Mouse (Mus musculus) intestine, postnatal 0 days (tissue): Measurements from ENCODE around the gene Uap1. TPM values are rescaled to one million over a fixed set of nuclear protein-coding genes. Genes with fewer than 3 reads are reported as not detected.
A peak's percentile ranks its signal among the peaks of the same experiment; 100 is the strongest.

Experiments used
- ATAC-seq: fragments of 200-750 bp; cut with Nextera tagmentation; 2 replicates; pipeline ENCODE4 v1.8.0; 2017; ENCODE audit warnings: mild to moderate bottlenecking, moderate TSS enrichment, moderate library complexity
- H3K27ac ChIP-seq: fragments of 300-500 bp; sonication (generic); 2 replicates; pipeline ENCODE4 v1.5.1; 2014; ENCODE audit warnings: mild to moderate bottlenecking, low read depth, low read length, moderate library complexity
- H3K27me3 ChIP-seq: fragments of 300-500 bp; sonication (generic); replicated peaks from 2 replicates; pipeline ENCODE4 v1.6.1; 2014; ENCODE audit warnings: low read length, mixed read lengths; ENCODE audit not compliant: control insufficient read depth, insufficient read depth
- H3K36me3 ChIP-seq: fragments of 300-500 bp; sonication (generic); 2 replicates; pipeline ENCODE4 v1.6.1; 2014; ENCODE audit warnings: mild to moderate bottlenecking, moderate library complexity; ENCODE audit not compliant: control insufficient read depth, insufficient read depth
- H3K4me1 ChIP-seq: fragments of 300-500 bp; sonication (generic); replicated peaks from 2 replicates; pipeline ENCODE4 v1.6.1; 2014; ENCODE audit warnings: antibody characterized with exemption, low read length, mixed read lengths; ENCODE audit not compliant: control insufficient read depth, insufficient read depth
- H3K4me2 ChIP-seq: fragments of 300-500 bp; sonication (generic); replicated peaks from 2 replicates; pipeline ENCODE4 v1.6.1; 2014; ENCODE audit warnings: low read depth, mild to moderate bottlenecking, moderate library complexity
- H3K4me3 ChIP-seq: fragments of 300-500 bp; sonication (generic); 2 replicates; pipeline ENCODE4 v1.5.1; 2014; ENCODE audit warnings: low read depth, low read length
- H3K9ac ChIP-seq: fragments of 300-500 bp; sonication (generic); 2 replicates; pipeline ENCODE4 v1.6.1; 2014; ENCODE audit warnings: mild to moderate bottlenecking, low read depth, low read length
- H3K9me3 ChIP-seq: fragments of 300-500 bp; sonication (generic); 2 replicates; pipeline ENCODE4 v1.6.1; 2016; ENCODE audit warnings: mixed run types; ENCODE audit not compliant: control insufficient read depth
- CTCF ChIP-seq: sonication (generic); IDR thresholded peaks from 2 replicates; pipeline ENCODE4 v1.5.1; 2016; ENCODE audit warnings: low read depth, mild to moderate bottlenecking, control low read depth, antibody characterized with exemption, moderate library complexity
- WGBS: fragments of 180-500 bp; shearing (Covaris S2); extraction: QIAGEN DNeasy Blood & Tissue Kit; methylation state at CpG from one replicate; pipeline ENCODE4 v1.1.7; 2014; 5-methylcytosine and 5-hydroxymethylcytosine counted together
- polyA plus RNA-seq: library from polyadenylated mRNA; unstranded; fragments of >200 nt; fragmentation: Nextera tagmentation; extraction: Ambion mirVana; gene quantifications from 2 replicates; pipeline ENCODE4 v1.2.1, GENCODE M21; 2015

Uap1 gene
- polyA plus RNA-seq, 1 experiment from 2014 or later: 22.3 TPM

DNA sequence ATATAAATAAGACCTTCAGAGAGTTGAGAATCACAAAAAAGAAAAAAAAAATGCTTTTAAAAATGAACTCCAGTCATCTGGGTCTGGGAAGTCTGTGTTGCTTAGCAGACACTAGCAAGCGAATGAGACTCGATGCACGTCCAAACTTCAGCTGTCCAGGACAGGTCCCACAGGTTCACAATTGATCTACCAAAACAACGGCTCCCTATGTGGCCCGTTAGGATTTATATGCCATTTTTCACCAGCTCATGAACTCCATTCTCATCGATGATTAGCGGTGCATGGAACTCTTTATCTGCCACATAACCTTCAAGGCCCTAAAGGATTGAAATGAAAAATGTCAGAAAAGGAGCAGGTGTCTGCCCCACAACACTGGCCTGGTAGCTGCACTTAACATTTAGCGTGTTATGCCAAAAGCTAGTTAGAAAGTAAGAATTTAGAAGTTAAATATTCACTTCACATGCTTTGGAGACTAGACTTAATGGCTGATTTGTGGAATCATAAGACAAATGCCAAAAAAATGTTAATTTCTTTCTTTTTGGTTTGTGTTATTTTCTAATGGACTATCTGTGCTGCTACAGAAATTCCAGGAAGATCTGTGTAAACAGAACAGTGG is 32.4 kb downstream of the Uap1 start:
- TF ChIP-seq CTCF: no peak
- Histone ChIP-seq H3K4me3 (no peak overlapping the region), H3K9me3 (no peaks in the 10 kb centered on the region), H3K4me1 (no peaks in the 10 kb centered on the region), H3K27ac (no peak overlapping the region), H3K9ac (no peak overlapping the region), H3K4me2 (no peak overlapping the region), H3K36me3 (peaks cover 25% of the 10 kb centered on the region), H3K27me3 (no peaks in the 10 kb centered on the region)
- WGBS: 96% methylated on average over 8 of the region's 8 CpGs
- ATAC-seq: no peak

DNA sequence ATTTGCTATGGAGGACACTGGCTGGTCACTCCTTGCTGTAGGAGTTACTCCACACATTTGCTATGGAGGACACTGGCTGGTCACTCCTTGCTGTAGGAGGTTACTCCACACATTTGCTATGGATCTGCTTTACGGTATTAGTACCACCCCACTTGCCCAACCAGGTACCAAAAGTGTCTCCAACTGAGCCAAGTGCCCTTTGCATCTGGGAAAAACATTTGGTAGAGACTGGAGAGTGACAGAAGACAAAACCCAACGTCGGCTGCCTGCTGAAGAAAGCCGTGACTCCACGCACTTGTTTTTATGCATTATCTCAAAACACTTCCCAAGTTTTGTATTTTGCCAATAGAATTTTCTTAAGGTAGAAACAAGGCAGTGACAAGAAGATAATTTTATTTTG is 33.1 kb downstream of the Uap1 start:
- Histone ChIP-seq H3K36me3 (peaks cover 23% of the 10 kb centered on the region), H3K4me2 (no peak overlapping the region), H3K4me3 (no peak overlapping the region), H3K4me1 (no peaks in the 10 kb centered on the region), H3K27me3 (no peaks in the 10 kb centered on the region), H3K9ac (no peak overlapping the region), H3K27ac (no peak overlapping the region), H3K9me3 (no peaks in the 10 kb centered on the region)
- 91% methylated on average over 5 of the region's 5 CpGs for WGBS
- no peak for TF ChIP-seq CTCF
- ATAC-seq: no peak

DNA sequence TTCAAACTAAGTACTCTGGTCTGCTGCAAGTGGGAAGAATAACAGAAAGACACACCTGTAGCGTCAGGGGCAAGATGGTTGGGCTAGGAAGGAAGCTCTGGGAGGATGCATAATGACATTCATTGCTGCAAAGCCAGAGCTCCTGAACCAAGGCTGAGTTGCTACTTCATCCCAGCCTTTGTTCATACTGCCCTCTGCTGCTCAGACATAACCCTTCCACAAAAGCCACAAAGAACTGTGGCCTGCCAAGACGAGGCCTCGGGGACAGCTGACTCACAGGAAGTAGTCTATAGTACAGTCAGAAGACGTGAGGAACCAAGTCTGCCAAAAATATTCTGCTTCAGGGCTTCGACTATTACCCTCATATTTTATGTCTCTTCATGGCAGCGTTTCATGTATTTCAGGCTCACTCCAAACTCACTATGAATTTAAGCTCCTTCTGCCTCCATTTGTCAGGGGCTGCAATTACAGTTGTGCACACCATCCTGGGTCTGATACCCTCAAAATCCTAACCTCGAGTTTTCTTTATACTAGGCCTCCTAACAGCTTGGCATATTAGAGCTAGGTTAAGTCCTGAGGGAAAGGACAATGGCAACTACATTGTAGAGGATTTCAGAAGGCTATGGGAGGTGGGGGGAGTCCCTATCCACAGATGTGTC is 38.3 kb downstream of the Uap1 start:
- no peaks in the 10 kb centered on the region for H3K36me3 ChIP-seq
- H3K4me2 ChIP-seq: no peak overlapping the region
- 12% methylated on average over 7 of the region's 7 CpGs for WGBS
- H3K9ac ChIP-seq: no peak overlapping the region
- peak; percentile 91 for TF ChIP-seq CTCF
- peak; percentile 57; the same call in 1 of the 2 replicates for ATAC-seq
- H3K27me3 ChIP-seq: no peaks in the 10 kb centered on the region
- no peaks in the 10 kb centered on the region for H3K4me1 ChIP-seq
- no peak overlapping the region for H3K27ac ChIP-seq
- no peak overlapping the region for H3K4me3 ChIP-seq
- no peaks in the 10 kb centered on the region for H3K9me3 ChIP-seq

DNA sequence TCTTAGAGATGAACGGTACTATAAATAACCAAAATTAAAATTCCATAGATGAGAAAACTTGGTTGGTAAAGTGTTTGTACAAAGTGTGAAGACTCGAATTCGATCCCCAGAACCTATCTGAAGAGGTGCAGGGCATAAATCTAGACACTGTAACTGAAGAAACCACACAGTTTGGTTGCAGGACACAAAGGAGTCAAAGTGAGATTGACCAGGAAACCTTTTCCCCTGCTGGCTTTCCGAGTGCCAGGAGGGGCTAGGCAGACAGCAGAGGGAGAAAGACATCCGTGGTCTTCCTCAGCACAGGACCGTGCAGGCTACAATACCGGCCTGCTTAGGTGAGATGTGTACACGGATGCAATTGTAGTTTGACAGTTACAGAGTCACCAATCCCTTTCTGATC is 40.5 kb downstream of the Uap1 start:
- Histone ChIP-seq H3K4me1 (no peaks in the 10 kb centered on the region), H3K4me3 (no peak overlapping the region), H3K4me2 (no peak overlapping the region), H3K36me3 (no peaks in the 10 kb centered on the region), H3K9ac (no peak overlapping the region), H3K27me3 (no peaks in the 10 kb centered on the region), H3K27ac (no peak overlapping the region), H3K9me3 (no peaks in the 10 kb centered on the region)
- 79% methylated on average over 8 of the region's 8 CpGs for WGBS
- no peak for TF ChIP-seq CTCF
- ATAC-seq: no peak

DNA sequence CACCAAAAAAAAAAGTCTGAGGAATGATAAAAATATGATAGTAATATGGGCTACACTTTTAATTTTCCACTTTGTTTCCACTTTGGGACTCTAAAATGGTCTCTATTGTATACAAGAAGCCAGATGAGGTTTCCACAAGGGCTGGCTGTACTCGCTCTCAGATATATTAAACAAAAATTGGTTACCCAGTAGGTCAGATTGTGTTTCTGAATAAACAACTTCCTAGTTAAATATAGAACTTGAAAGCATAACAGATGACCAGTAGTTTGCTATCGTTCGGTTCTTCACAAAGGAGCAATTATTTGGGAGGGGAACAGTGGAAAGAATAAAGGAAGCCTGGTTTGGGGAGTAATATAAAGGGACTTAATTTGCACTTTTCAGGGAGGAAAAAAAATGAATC is 43.8 kb downstream of the Uap1 start:
- Histone ChIP-seq H3K4me2 (no peak overlapping the region), H3K4me1 (no peaks in the 10 kb centered on the region), H3K27ac (no peak overlapping the region), H3K4me3 (no peak overlapping the region), H3K9me3 (no peaks in the 10 kb centered on the region), H3K36me3 (no peaks in the 10 kb centered on the region), H3K27me3 (no peaks in the 10 kb centered on the region), H3K9ac (no peak overlapping the region)
- WGBS: 48% methylated on average over 3 of the region's 3 CpGs
- no peak for ATAC-seq
- TF ChIP-seq CTCF: no peak

DNA sequence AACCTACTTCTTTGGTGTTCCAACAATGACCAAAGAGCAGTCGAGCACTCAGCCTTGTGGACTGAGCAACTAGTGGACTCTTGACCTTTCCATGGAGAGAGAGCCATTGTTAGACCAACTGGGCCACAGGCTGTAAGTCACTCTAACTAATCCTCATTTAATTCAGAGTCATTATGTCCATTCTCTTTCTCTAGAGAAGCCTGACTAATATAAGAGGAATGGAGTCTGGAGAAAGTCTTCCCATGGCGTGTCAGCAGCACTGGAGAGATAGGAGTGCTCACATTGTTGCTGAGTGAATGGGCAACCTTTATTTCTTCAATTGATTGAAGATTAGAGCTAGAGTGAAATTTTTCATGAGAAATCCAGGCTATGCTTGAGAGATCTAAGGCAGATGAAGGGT is 50.1 kb downstream of the Uap1 start:
- no peak for TF ChIP-seq CTCF
- Histone ChIP-seq H3K9ac (no peak overlapping the region), H3K27ac (no peak overlapping the region), H3K4me1 (no peaks in the 10 kb centered on the region), H3K27me3 (no peaks in the 10 kb centered on the region), H3K4me2 (no peak overlapping the region), H3K9me3 (no peaks in the 10 kb centered on the region), H3K36me3 (no peaks in the 10 kb centered on the region), H3K4me3 (no peak overlapping the region)
- ATAC-seq: no peak
- 85% methylated on average over 2 of the region's 2 CpGs for WGBS

DNA sequence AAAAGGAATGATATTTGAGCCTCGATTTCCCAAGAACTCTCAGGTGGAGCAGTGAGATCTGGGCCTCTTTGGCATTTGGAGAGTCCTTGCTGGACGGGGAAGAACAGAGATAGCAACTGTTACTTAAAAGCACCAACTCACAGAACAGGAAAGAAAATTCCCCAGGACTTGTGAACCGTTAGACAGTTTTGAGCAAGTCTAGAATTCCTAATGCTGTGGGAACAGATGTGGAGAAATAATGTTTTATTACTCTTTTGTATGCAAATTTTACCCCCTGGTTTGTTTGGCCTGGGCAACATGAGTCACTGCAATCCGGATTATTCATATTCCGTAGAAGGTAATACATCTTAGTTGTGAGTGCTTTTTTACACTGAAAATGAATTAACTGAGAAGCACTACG is 61.1 kb downstream of the Uap1 start:
- WGBS: 76% methylated on average over 6 of the region's 6 CpGs
- Histone ChIP-seq H3K4me3 (no peak overlapping the region), H3K4me1 (no peaks in the 10 kb centered on the region), H3K4me2 (no peak overlapping the region), H3K9ac (no peak overlapping the region), H3K27ac (no peak overlapping the region), H3K27me3 (no peaks in the 10 kb centered on the region), H3K9me3 (no peaks in the 10 kb centered on the region), H3K36me3 (no peaks in the 10 kb centered on the region)
- no peak for TF ChIP-seq CTCF
- ATAC-seq: no peak
